Mouse (Mus musculus) adipocyte (in vitro differentiated cells): ENCODE data around the gene Ltb4r2.

Source experiments
- DNase-seq: peaks from one replicate; pipeline ENCODE4 v3.0.0-alpha.2; 2016; ENCODE audit warnings: low spot score

The Ltb4r2 gene

GRCm38 (mm10) chr14:55761163-55761562, at the start of gene Ltb4r2:
Gene Ltb4r2 (plus strand): TSS chr14:55761428.
- DNase-seq: no peak

DNA sequence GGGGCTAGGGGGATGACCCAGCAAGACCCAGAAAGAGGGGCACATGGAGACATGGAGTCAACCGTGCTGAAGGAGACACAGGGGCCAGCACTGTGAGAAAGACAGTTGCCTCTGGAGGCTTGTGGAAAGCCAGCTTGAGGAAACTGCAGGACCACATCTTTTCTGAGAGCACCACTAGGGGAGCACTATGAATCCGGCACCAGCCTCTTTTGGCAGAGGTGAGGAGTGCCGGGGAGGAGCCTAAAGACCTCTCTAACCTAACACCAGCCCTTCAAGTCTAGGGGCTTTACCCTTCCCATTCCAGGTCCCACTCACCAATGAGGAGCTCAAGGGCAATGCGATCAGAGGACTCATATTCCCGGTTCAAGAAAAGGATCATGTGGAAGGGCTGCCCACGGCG, 49.4 kb upstream of the Ltb4r2 start:
- DNase-seq: no peak

- DNase-seq: no peak
Observed at GRCm38 (mm10) chr14:55713007-55713728, 48.1 kb upstream of the Ltb4r2 start.

- no peak for DNase-seq
Observed at GRCm38 (mm10) chr14:55713729-55714122, 47.5 kb upstream of the Ltb4r2 start, which contains the start of gene Tgm1. Gene Tgm1 (minus strand): TSS chr14:55713926.

DNA sequence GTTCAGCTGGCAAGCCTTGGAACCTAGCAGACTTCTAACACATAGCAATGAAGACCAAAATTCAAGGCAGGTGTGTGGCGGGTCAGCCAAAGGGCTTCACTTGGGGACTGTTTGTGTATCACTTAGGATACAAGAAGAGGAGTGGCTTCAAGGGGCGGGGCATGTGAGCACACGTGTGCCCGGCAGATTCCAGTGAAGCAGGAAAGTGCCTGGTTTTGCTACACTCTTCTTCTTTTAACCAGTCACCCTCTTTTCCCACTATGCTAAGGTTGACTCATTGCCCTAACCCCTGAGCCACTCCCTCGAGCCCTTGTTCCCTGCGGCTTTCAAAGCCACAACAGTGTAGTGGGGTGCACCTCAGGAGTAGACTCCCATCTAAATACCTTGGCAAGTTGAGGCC, 46.3 kb upstream of the Ltb4r2 start:
- no peak for DNase-seq

GRCm38 (mm10) chr14:55716271-55716670, 45.0 kb upstream of the Ltb4r2 start:
- no peak for DNase-seq

DNA sequence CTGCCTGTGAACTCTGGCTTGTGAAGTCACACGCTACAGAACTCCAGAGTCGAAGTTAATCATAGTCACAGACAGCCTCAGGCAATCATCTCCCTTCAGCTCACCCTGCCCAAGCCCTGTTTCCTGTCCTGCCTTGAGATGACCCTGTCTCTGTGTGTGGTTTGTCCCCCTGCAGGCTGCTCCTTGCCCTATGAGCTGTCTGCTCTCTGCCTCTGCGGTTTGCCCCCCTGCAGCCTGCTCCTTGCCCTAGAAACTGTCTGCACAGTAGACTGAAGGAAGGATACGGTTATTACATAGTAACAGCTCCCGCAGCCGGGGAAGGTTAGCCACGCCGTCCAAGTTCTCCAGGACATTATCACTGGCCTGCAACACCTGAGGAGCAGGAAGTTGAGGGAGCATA, 44.3 kb upstream of the Ltb4r2 start:
- no peak for DNase-seq

GRCm38 (mm10) chr14:55719737-55720136, 41.5 kb upstream of the Ltb4r2 start:
- DNase-seq: no peak

- DNase-seq: no peak
Observed at GRCm38 (mm10) chr14:55720666-55721065, 40.6 kb upstream of the Ltb4r2 start.

GRCm38 (mm10) chr14:55721076-55721475, 40.2 kb upstream of the Ltb4r2 start:
- DNase-seq: no peak

- DNase-seq: peak; percentile 81
Observed at GRCm38 (mm10) chr14:55721700-55722437, 39.4 kb upstream of the Ltb4r2 start, which contains the start of gene Rabggta. Gene Rabggta (minus strand): TSS chr14:55722263.

- DNase-seq: peak; percentile 10
Observed at GRCm38 (mm10) chr14:55722438-55722945, 38.7 kb upstream of the Ltb4r2 start.

DNA sequence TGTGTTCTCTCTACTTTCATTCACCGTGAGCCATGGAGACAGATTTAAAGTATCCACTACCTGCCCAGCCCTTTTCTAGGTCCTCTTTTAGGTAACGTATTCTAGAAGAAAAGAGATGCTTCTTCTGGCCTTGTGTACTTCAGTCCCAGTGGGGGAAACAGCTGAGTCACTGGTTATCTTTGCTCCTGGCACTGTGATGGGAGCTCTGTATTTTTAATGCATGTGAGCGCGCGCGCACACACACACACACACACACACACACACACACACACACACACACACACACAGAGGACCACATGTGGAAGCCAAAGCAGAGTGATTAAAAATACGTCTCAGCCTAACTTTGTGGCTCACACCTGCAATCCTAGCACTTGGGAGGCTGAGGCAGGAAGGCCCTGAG, 37.8 kb upstream of the Ltb4r2 start:
- DNase-seq: no peak

GRCm38 (mm10) chr14:55724411-55724871, 36.8 kb upstream of the Ltb4r2 start:
- DNase-seq: peak; percentile 79

DNA sequence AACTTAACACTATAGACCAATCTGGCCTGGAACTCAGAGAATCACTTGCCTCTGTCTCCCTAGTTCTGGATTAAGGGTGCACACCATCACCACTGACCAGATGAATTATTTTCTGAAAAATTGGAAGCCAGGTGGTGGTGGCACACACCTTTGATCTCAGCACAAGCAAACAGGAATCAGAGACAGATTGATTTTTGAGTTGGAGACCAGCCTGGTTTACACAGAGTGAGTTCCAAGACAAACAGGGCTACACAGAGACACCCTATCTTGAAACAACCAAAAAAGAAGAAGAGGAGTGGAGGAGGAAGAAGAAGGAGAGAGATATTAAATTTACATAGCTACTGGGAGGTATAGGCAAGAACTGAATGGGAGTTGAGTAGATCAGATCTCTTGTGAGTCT, 35.0 kb upstream of the Ltb4r2 start:
- no peak for DNase-seq

GRCm38 (mm10) chr14:55727889-55728685, 33.1 kb upstream of the Ltb4r2 start:
- DNase-seq: no peak

DNA sequence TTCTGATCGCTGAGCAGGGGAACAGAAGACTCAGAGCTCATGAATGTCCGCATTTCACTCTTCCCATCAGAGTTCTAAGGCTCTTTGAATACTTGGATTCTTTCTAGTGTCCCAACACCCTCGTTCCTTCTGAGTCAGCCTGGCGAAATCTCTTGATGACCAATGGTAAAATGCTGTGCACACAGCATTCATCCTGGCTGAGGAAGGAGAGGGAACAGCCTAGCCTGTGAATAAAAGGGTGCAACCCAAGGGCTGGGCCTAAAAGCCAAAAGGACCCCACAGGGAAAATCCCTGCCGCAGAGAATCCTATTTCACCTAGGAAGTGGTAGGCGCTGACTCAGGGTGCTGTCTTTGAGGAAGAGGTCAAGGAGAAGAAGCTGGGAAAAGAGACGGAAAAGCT, 31.1 kb upstream of the Ltb4r2 start:
- DNase-seq: no peak

GRCm38 (mm10) chr14:55730531-55731032, 30.6 kb upstream of the Ltb4r2 start:
- DNase-seq: no peak

DNA sequence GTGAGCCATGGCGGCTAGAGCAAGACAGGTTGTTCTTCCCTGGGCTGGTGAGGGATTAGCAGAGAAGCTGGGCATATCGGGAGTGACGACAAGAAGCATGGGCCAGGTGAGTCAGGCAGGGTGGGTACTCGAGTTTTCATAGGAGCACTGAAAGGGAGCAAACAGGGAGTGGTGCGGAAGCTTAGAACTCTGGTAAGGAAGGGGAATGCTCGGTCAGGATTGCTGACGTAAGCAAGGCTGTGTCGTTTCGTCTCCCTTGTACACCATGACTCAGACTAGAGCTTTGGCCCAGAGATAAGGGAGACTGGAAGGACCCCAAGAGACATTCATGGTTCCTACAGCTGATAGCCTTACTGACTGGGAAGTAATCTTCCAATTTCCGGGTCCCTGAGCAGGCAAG, 27.3 kb upstream of the Ltb4r2 start:
- no peak for DNase-seq

DNA sequence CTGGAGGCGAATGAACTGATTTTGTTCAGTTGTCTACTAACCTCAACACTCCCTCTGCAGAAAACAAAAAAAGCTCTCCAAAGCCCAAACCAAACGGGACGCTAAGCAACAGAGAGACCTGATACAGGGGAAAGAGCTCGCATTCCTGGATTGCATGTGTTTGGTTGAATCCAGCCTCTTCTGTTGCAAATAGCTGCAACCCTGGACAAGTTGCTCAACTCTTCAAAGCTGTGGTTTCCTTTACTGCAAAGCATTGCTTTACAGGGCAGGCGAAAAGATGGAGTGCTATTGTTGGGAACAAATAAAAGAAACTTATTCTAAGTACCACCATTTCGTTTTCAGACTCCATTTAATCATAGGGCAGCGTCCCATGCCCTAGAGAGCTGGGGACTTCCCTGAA, 26.4 kb upstream of the Ltb4r2 start:
- DNase-seq: peak; percentile 27

- DNase-seq: no peak
Observed at GRCm38 (mm10) chr14:55735334-55735733, 25.9 kb upstream of the Ltb4r2 start.

- no peak for DNase-seq
Observed at GRCm38 (mm10) chr14:55735758-55736157, 25.5 kb upstream of the Ltb4r2 start.
